Mouse (Mus musculus): ENCODE results near the gene Pde4b. TPM values are rescaled to one million over a fixed set of nuclear protein-coding genes. Genes with fewer than 3 reads are reported as not detected.

Gene Pde4b
- total and polyA plus RNA-seq, 3 experiments, result 0.27 TPM; not detected in 2

DNA sequence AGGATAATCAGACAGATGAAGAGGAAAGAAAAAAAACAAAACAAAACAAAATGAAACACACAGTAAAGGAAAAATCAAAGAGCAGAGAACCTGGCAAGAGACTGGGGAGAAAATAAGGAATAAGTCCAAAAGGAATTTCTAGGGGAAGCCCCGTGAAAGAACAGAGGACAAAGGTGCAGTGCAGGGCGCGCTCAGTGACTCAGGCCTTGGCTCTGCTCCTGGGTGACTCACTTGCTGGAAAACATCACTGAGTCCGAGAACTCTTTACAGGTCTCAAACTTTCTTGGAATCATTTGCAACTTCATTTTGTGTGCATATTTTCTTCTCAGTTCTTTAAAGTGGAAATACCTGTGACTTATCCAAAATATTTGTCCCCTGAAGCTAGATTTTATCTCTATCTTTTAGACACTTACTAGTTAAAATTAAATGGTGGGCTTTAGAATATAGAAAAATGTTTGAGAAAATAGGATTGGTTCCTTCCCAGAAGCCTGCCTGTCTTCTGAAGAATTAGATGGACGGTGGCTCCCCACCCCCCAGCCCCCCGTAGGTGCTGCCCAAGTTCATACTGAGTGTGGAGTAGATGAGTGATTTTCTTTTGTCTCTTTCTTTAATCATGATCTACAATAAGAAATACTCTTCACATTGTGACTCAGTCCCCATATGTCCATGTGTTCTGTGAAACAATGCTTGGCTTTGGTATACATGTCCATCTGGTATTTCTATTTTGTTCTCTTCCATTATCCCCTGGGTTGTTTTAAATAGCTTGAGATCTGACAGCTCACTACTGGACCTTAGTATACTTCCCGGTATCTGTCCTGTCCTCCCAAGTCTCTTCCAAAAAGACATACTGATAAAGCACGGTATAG, 446.1 kb downstream of the Pde4b start:
- no peak for ATAC-seq (ENCODE audit: extremely low read depth, insufficient number of reproducible peaks, low FRiP score, poor library complexity, severe bottlenecking)
- Histone ChIP-seq H3K36me3 (replicated peaks) (no peaks in the 10 kb centered on the region), H3K4me1 (ENCODE audit: insufficient read depth, low read depth, low read length) (no peaks in the 10 kb centered on the region), H3K27me3 (ENCODE audit: insufficient read depth, low read length) (no peaks in the 10 kb centered on the region), H3K9me3 (replicated peaks) (peaks cover 24% of the 10 kb centered on the region), H3K4me3 (ENCODE audit: low read depth, low read length) (no peak overlapping the region)
- DNase-seq (ENCODE audit: low spot score), result no peak
- TF ChIP-seq GATA2 (IDR thresholded peaks at IDR 0.05; ENCODE audit: borderline replicate concordance, low read depth, low read length), result no peak
- TF ChIP-seq CTCF (IDR thresholded peaks at IDR 0.05; ENCODE audit: low read depth, low read length), result no peak
- no peak for TF ChIP-seq POLR2AphosphoS5 (IDR thresholded peaks at IDR 0.05; ENCODE audit: insufficient replicate concordance, low read depth, low read length)
- TF ChIP-seq TAL1 (conservative IDR thresholded peaks at IDR 0.05; ENCODE audit: low read depth, low read length), result no peak
- no peak for TF ChIP-seq GATA1 (IDR thresholded peaks at IDR 0.05; ENCODE audit: borderline replicate concordance, low read length)

DNA sequence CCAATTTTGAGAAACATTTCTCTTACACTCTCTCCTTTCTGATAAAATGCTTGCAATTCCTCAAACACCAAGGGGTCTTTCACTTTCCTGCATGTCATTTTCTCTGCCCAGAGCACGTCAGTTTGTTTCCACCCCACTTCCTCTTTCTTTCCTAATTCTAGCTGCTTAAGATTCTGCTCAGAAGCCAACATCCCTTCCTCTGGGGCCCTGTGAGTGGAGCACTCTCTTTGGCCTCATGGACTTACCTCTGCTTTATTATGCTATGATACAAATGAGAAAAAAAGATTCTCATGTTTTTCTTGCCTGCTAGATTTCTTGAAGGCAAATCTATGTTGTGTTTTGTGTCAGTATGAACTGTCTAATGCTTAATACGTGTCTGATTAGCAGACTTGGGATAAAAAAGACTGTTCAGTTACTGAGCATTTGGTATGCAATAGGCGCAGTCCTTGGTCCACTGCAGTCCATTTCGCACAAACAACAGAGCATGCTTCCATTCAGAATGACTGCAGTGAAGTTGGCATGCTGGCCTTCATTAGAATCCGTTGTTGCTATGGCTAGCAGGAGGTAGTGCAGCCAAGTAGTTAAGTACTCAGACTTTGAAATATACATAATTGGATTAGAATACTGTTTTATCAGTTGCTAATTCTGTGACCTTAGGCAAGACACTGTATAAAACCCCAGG, 446.8 kb downstream of the Pde4b start:
- ATAC-seq (ENCODE audit: extremely low read depth, insufficient number of reproducible peaks, low FRiP score, poor library complexity, severe bottlenecking) (no peak), DNase-seq (ENCODE audit: low spot score) (no peak)
- Histone ChIP-seq H3K9me3 (replicated peaks) (peaks cover 23% of the 10 kb centered on the region), H3K27me3 (ENCODE audit: insufficient read depth, low read length) (no peaks in the 10 kb centered on the region), H3K36me3 (replicated peaks) (no peaks in the 10 kb centered on the region), H3K4me1 (ENCODE audit: insufficient read depth, low read depth, low read length) (no peaks in the 10 kb centered on the region), H3K4me3 (ENCODE audit: low read depth, low read length) (no peak overlapping the region)
- TF ChIP-seq TAL1 (conservative IDR thresholded peaks at IDR 0.05; ENCODE audit: low read depth, low read length), result no peak
- TF ChIP-seq CTCF (IDR thresholded peaks at IDR 0.05; ENCODE audit: low read depth, low read length), result no peak
- TF ChIP-seq POLR2AphosphoS5 (IDR thresholded peaks at IDR 0.05; ENCODE audit: insufficient replicate concordance, low read depth, low read length), result no peak
- no peak for TF ChIP-seq GATA1 (IDR thresholded peaks at IDR 0.05; ENCODE audit: borderline replicate concordance, low read length)
- no peak for TF ChIP-seq GATA2 (IDR thresholded peaks at IDR 0.05; ENCODE audit: borderline replicate concordance, low read depth, low read length)

DNA sequence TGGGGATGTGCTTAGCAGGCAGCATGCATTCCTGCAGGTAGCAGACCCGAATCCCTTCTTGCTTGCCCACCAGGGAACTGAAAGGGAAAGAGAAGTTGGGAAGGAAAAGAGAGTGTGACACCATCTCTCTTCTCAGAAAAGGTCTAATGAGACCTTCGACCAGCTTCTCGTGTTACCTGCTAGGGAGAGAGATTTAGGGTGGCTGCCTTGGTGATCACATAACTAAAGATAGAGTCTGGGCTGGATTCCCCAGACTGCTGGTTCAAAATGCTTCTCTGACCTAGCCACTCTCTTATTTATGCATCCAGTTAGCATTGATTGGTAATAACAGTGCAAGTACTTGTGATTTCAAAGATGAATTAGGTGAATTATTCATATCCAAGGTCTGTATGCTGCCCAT, 448.5 kb downstream of the Pde4b start:
- H3K27me3 ChIP-seq (ENCODE audit: insufficient read depth, low read length), result no peaks in the 10 kb centered on the region
- no peak overlapping the region for H3K4me3 ChIP-seq (ENCODE audit: low read depth, low read length)
- no peak for DNase-seq (ENCODE audit: low spot score)
- ATAC-seq (ENCODE audit: extremely low read depth, insufficient number of reproducible peaks, low FRiP score, poor library complexity, severe bottlenecking), result no peak
- peaks cover 22% of the 10 kb centered on the region for H3K9me3 ChIP-seq (replicated peaks)
- no peaks in the 10 kb centered on the region for H3K36me3 ChIP-seq (replicated peaks)
- H3K4me1 ChIP-seq (ENCODE audit: insufficient read depth, low read depth, low read length), result no peaks in the 10 kb centered on the region
- TF ChIP-seq TAL1 (conservative IDR thresholded peaks at IDR 0.05; ENCODE audit: low read depth, low read length), result no peak
- no peak for TF ChIP-seq CTCF (IDR thresholded peaks at IDR 0.05; ENCODE audit: low read depth, low read length)
- TF ChIP-seq GATA2 (IDR thresholded peaks at IDR 0.05; ENCODE audit: borderline replicate concordance, low read depth, low read length), result no peak
- no peak for TF ChIP-seq GATA1 (IDR thresholded peaks at IDR 0.05; ENCODE audit: borderline replicate concordance, low read length)
- no peak for TF ChIP-seq POLR2AphosphoS5 (IDR thresholded peaks at IDR 0.05; ENCODE audit: insufficient replicate concordance, low read depth, low read length)

DNA sequence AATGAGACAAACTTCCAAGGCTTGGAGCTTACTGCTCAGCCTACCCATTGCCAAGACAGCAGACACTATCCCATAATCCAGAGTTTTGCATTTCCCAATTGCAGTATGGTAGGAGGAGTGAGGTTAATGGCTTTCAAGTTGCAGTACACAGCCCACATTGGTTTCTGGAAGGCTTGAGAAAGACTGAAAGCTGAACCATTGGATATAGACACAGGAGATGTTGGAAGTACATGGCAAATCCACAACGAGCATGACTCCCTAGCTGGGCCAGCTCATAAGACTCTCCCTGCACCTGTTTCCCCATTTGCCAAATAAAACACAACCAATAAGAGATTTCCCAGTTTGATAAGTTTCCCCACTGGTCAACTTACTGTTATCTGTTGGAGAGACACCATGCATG, 450.9 kb downstream of the Pde4b start:
- H3K9me3 ChIP-seq (replicated peaks), result peaks cover 21% of the 10 kb centered on the region
- H3K36me3 ChIP-seq (replicated peaks), result no peaks in the 10 kb centered on the region
- H3K4me1 ChIP-seq (ENCODE audit: insufficient read depth, low read depth, low read length), result no peaks in the 10 kb centered on the region
- DNase-seq (ENCODE audit: low spot score) (no peak), ATAC-seq (ENCODE audit: extremely low read depth, insufficient number of reproducible peaks, low FRiP score, poor library complexity, severe bottlenecking) (no peak)
- H3K27me3 ChIP-seq (ENCODE audit: insufficient read depth, low read length), result no peaks in the 10 kb centered on the region
- H3K4me3 ChIP-seq (ENCODE audit: low read depth, low read length), result no peak overlapping the region
- TF ChIP-seq GATA2 (IDR thresholded peaks at IDR 0.05; ENCODE audit: borderline replicate concordance, low read depth, low read length) (no peak), CTCF (IDR thresholded peaks at IDR 0.05; ENCODE audit: low read depth, low read length) (no peak), TAL1 (conservative IDR thresholded peaks at IDR 0.05; ENCODE audit: low read depth, low read length) (no peak), POLR2AphosphoS5 (IDR thresholded peaks at IDR 0.05; ENCODE audit: insufficient replicate concordance, low read depth, low read length) (no peak), GATA1 (IDR thresholded peaks at IDR 0.05; ENCODE audit: borderline replicate concordance, low read length) (no peak)

DNA sequence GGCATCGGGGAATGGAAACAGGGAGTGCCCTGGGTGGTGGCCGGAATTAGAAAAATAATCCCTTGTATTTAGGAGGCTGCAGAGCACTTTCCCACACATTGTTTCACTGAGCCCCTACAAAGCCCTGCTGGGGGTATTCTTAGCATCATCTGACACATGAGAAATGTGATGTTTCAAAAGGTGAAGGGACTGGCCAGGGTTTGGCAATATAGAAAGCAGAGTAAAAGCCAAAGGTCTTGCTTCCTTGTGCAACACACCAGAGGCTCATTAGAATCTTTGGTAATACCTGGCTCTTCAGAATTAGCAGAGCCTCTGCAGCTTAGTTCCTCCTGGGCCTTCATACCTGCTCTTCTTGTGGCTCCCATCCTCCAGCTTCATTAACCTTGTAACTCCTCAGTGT, 451.4 kb downstream of the Pde4b start:
- Histone ChIP-seq H3K4me3 (ENCODE audit: low read depth, low read length) (no peak overlapping the region), H3K27me3 (ENCODE audit: insufficient read depth, low read length) (no peaks in the 10 kb centered on the region), H3K36me3 (replicated peaks) (no peaks in the 10 kb centered on the region), H3K9me3 (replicated peaks) (peaks cover 25% of the 10 kb centered on the region), H3K4me1 (ENCODE audit: insufficient read depth, low read depth, low read length) (no peaks in the 10 kb centered on the region)
- DNase-seq (ENCODE audit: low spot score), result no peak
- TF ChIP-seq GATA1 (IDR thresholded peaks at IDR 0.05; ENCODE audit: borderline replicate concordance, low read length) (no peak), TAL1 (conservative IDR thresholded peaks at IDR 0.05; ENCODE audit: low read depth, low read length) (no peak), POLR2AphosphoS5 (IDR thresholded peaks at IDR 0.05; ENCODE audit: insufficient replicate concordance, low read depth, low read length) (no peak)
- no peak for ATAC-seq (ENCODE audit: extremely low read depth, insufficient number of reproducible peaks, low FRiP score, poor library complexity, severe bottlenecking)

DNA sequence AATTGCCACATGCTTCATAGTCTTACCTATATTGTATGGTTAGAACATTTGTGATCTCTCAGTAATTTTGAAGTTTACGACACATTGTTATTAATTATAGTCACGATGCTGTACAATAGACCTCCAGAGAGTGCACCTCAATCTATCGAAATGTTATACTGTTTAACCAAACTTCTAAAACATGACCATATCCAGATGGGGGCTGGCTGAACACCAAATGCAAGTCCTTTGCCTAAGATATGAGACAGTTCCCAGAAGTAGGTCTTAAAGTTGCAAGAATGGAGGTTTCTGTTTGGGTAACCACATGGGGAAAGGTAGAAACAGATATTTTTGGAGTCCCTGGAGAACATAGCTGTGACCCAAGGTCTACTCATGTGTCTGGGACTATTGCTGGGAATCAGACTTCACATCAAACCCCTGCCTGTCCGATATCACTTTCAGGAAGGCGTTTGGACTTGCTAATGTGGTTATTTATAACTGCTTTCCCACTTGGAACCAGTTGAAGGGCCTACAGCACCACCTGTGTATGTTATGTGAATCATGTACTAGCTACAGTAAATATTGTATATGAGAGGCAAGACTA, 452.3 kb downstream of the Pde4b start:
- no peak for ATAC-seq (ENCODE audit: extremely low read depth, insufficient number of reproducible peaks, low FRiP score, poor library complexity, severe bottlenecking)
- Histone ChIP-seq H3K4me1 (ENCODE audit: insufficient read depth, low read depth, low read length) (no peaks in the 10 kb centered on the region), H3K4me3 (ENCODE audit: low read depth, low read length) (no peak overlapping the region), H3K9me3 (replicated peaks) (peaks cover 23% of the 10 kb centered on the region), H3K27me3 (ENCODE audit: insufficient read depth, low read length) (no peaks in the 10 kb centered on the region), H3K36me3 (replicated peaks) (no peaks in the 10 kb centered on the region)
- DNase-seq (ENCODE audit: low spot score), result no peak
- TF ChIP-seq TAL1 (conservative IDR thresholded peaks at IDR 0.05; ENCODE audit: low read depth, low read length) (no peak), GATA2 (IDR thresholded peaks at IDR 0.05; ENCODE audit: borderline replicate concordance, low read depth, low read length) (no peak)
